In genomic region chr16:44724083-44724787, GRCm38 (mm10) we compare ENCODE assay signal across 8 mouse cellular contexts. TPM values are rescaled to one million over a fixed set of nuclear protein-coding genes. Genes with fewer than 3 reads are reported as not detected.
A peak's percentile ranks its signal among the peaks of the same experiment; 100 is the strongest.
DNase-seq lines count a peak whose midpoint lies in the region; ATAC-seq lines count a peak whose summit lies in the region.

TSS of gene Nepro (plus strand) at chr16:44724301.

- peak; percentile 62 for DNase-seq in MEL-GATA-1-ER (ENCODE audit: extremely low read depth, low read depth)
- DNase-seq in cerebellum, adult 8-10 months, result peak; percentile 96
- peak; percentile 96 for DNase-seq in hindbrain, embryonic 10.5 days (ENCODE audit: low spot score)
- peak; percentile 93 to 96 for DNase-seq in layer of hippocampus, postnatal 10 days (ENCODE audit: low spot score in 2 of 2)
- peak; percentile 96 for DNase-seq in lung, postnatal 10 days
- DNase-seq in ovary, postnatal 36 days (ENCODE audit: low spot score), result peak; percentile 94
- peak; percentile 92 for DNase-seq in thymus, postnatal 25 days

- peak; percentile 86 for ATAC-seq in frontal cortex, adult (ENCODE audit: low TSS enrichment)

- H3K4me1 ChIP-seq in hindbrain, embryonic 10.5 days (replicated peaks), result peaks cover 25% of the 10 kb centered on the region

- H3K27ac ChIP-seq in hindbrain, embryonic 10.5 days, result peak within 1 kb of the TSS; percentile 98

- H3K36me3 ChIP-seq in hindbrain, embryonic 10.5 days, result peaks cover 37% of the 10 kb centered on the region

- WGBS in hindbrain, embryonic 10.5 days, result under 1% methylated on average over 64 of the region's 64 CpGs

- H3K4me3 ChIP-seq in hindbrain, embryonic 10.5 days, result peak within 1 kb of the TSS; percentile 87

- no peaks in the 10 kb centered on the region for H3K27me3 ChIP-seq in hindbrain, embryonic 10.5 days (ENCODE audit: insufficient read depth, poor library complexity, severe bottlenecking)

- no peaks in the 10 kb centered on the region for H3K9me3 ChIP-seq in hindbrain, embryonic 10.5 days

RNA-seq across cellular contexts. Expression of gene Nepro, which starts in this region (rescaled TPM):
- polyA plus RNA-seq in hindbrain, embryonic 10.5 days (2016; fragmentation: Nextera tagmentation; extraction: Ambion mirVana), result 8.8 and 14.9 TPM in 2 replicates
- total RNA-seq in layer of hippocampus, postnatal 10 days (2021), result 1 to 10 TPM; 4.7 to 5.3 TPM

Comparison
In these comparisons a context has a peak if more than half of its experiments do, and no peak if none do; other contexts are left out.
1. Peak in every context shown above with its lines: DNase-seq, ATAC-seq, H3K4me3 ChIP-seq and H3K27ac ChIP-seq.